Mouse (Mus musculus): Measurements from ENCODE around the gene Samd8. TPM values are rescaled to one million over a fixed set of nuclear protein-coding genes. Genes with fewer than 3 reads are reported as not detected.

Gene Samd8
- polyA plus RNA-seq, 1 experiment from 2014 or later = 13.7 TPM

DNA sequence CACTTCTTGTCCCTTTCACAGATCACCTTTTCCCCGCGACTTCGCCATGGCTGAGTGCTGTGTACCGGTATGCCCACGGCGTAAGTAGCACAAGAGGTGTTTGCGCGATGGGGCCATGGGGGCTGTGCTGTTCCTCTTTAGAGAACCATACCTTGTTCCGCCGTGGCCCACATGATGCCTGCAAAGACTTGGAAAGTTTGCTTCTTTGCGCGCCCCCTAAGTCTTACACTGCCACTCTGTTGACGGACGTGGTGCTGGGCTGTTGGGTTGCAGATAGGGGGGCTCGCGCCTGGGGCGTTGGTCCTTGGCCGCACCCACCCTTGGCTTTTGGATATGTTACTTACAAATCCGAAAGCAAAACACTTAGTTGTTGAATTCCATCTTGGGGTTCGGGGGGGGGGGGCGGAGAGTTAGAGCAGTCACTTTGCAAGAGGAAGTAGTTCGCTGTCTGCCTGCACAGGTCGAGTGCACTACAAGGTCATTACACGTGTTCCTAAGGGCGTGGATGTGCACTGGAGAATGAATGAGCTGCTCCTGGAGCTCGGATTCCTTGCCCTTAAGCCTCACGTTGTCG is 81.6 kb downstream of the Samd8 start:
- peak; percentile 1; the same call in 1 of the 2 replicates for ATAC-seq (ENCODE audit: low read depth)
- Histone ChIP-seq H3K27me3 (replicated peaks; ENCODE audit: control insufficient read depth, insufficient read depth, low read length) (no peaks in the 10 kb centered on the region), H3K36me3 (ENCODE audit: control insufficient read depth, insufficient read depth, low read length) (peaks cover 32% of the 10 kb centered on the region), H3K27ac (replicated peaks; ENCODE audit: low read depth, low read length) (peak overlapping the region; percentile 94), H3K4me3 (ENCODE audit: low read depth, low read length) (peak overlapping the region; percentile 93), H3K4me1 (ENCODE audit: control insufficient read depth, insufficient read depth, low read length) (peaks cover 11% of the 10 kb centered on the region; the same call in 1 of the 2 replicates), H3K9ac (ENCODE audit: low read depth, low read length) (peak overlapping the region; percentile 94), H3K4me2 (ENCODE audit: low read depth, low read length) (peak overlapping the region; percentile 88), H3K9me3 (ENCODE audit: control insufficient read depth, low read length) (no peaks in the 10 kb centered on the region)
- DNase-seq (ENCODE audit: low spot score) = no peak
- under 1% methylated on average over 27 of the region's 28 CpGs for WGBS

DNA sequence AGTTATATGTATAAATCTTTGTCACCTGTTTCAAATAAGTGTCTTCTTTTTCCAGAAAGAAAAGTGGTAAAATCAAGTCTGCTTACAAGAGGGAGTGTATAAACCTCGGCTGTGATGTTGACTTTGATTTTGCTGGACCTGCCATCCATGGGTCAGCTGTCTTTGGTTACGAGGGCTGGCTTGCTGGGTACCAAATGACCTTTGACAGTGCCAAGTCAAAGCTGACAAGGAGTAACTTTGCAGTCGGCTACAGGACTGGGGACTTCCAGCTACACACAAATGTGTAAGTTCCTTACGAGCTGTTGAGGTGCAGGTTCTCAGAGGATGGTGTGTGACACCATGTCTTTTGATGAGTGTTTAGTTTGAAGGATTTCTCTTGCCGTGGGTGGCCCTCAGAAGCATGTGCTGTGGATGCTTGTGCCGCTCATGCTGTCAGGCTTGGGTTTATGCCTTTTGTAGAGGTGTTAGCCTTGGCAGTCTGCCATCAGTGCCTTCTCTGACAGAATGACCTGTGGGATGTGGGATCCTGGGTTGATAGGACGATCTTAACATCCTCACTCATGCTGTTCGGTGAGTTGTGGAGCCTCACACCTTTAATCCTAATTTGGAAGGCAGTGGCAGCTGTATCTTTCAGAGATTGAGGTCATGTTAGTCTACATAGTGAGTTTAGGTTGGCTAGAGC is 88.1 kb downstream of the Samd8 start:
- Histone ChIP-seq H3K4me1 (ENCODE audit: control insufficient read depth, insufficient read depth, low read length) (no peaks in the 10 kb centered on the region), H3K36me3 (ENCODE audit: control insufficient read depth, insufficient read depth, low read length) (peaks cover 96% of the 10 kb centered on the region)
- 84% methylated on average over 8 of the region's 8 CpGs for WGBS

DNA sequence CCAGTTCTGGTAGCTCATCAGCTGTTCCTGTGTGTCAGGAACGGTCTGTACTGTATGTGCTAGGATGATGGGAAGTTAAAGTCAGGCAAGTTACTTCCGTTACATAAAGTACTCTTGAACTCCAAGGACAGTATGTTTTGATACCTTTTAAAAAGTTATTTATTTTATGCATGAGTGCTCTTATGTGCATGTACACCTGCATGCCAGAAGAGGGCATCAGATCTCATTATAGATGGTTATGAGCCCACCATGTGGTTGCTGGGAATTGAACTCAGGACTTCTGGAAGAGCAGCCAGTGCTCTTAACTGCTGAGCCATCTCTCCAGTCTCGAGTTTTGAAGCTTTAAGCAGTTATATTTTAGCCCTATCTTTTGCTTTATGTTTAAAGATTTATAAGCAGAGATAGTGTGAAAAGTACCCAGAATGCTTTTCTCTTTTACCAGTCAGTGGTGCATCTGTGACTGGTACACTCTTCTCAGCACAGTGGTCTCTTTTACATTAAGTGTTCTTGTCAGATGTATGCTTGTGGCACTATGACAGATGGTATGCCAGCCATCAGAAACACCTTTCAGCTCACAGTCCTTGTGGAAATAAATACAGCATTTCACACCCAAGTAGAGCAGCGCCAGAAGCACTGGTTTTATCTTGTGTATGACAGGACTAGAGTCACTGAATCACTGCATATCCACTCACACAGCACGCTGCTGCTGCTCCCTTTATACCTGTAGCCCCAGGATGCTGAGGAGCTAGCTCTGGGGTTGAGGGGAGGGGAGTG is 91.7 kb downstream of the Samd8 start:
- H3K36me3 ChIP-seq (ENCODE audit: control insufficient read depth, insufficient read depth, low read length) = peaks cover 97% of the 10 kb centered on the region

More for the DNA sequence above, 88.1 kb downstream of the Samd8 start:
- H3K9ac ChIP-seq (ENCODE audit: low read depth, low read length) = no peak overlapping the region
- ATAC-seq (ENCODE audit: low read depth) (no peak), DNase-seq (ENCODE audit: low spot score) (no peak)
- no peak overlapping the region for H3K4me2 ChIP-seq (ENCODE audit: low read depth, low read length)
- no peak overlapping the region for H3K4me3 ChIP-seq (ENCODE audit: low read depth, low read length)
- no peaks in the 10 kb centered on the region for H3K9me3 ChIP-seq (ENCODE audit: control insufficient read depth, low read length)
- H3K27me3 ChIP-seq (replicated peaks; ENCODE audit: control insufficient read depth, insufficient read depth, low read length) = no peaks in the 10 kb centered on the region
- no peak overlapping the region for H3K27ac ChIP-seq (replicated peaks; ENCODE audit: low read depth, low read length)

DNA sequence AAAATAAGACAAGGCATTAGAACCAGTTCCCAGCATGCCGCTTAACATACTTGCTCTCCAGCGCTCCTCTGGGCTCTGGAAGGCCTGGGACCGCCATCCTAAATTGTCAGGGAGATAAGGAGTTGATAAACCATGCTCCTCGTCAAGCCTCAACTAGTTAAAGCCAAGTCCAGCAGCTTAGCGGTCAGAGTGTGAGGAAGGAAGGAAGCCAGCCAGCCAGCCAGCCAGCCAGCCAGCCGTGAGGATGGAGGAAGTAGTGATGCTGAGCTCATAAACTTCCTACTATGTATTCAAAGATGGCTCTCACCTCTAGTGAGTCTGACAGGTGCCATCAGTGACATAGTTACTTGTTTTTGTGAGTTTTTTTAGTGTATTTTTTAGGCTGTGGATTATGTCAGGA is 92.9 kb downstream of the Samd8 start:
- 84% methylated on average over 6 of the region's 6 CpGs for WGBS
- Histone ChIP-seq H3K4me2 (ENCODE audit: low read depth, low read length) (no peak overlapping the region), H3K9ac (ENCODE audit: low read depth, low read length) (no peak overlapping the region), H3K9me3 (ENCODE audit: control insufficient read depth, low read length) (no peaks in the 10 kb centered on the region), H3K36me3 (ENCODE audit: control insufficient read depth, insufficient read depth, low read length) (peaks cover 84% of the 10 kb centered on the region), H3K4me1 (ENCODE audit: control insufficient read depth, insufficient read depth, low read length) (peaks cover 8% of the 10 kb centered on the region; the same call in 1 of the 2 replicates), H3K4me3 (ENCODE audit: low read depth, low read length) (no peak overlapping the region), H3K27me3 (replicated peaks; ENCODE audit: control insufficient read depth, insufficient read depth, low read length) (no peaks in the 10 kb centered on the region), H3K27ac (replicated peaks; ENCODE audit: low read depth, low read length) (no peak overlapping the region)
- DNase-seq (ENCODE audit: low spot score) (no peak), ATAC-seq (ENCODE audit: low read depth) (no peak)

More for the DNA sequence above, 91.7 kb downstream of the Samd8 start:
- WGBS = 88% methylated on average over 5 of the region's 5 CpGs
- no peaks in the 10 kb centered on the region for H3K9me3 ChIP-seq (ENCODE audit: control insufficient read depth, low read length)
- no peaks in the 10 kb centered on the region for H3K27me3 ChIP-seq (replicated peaks; ENCODE audit: control insufficient read depth, insufficient read depth, low read length)
- H3K27ac ChIP-seq (replicated peaks; ENCODE audit: low read depth, low read length) = no peak overlapping the region
- no peak overlapping the region for H3K4me3 ChIP-seq (ENCODE audit: low read depth, low read length)
- ATAC-seq (ENCODE audit: low read depth) (no peak), DNase-seq (ENCODE audit: low spot score) (no peak)
- H3K9ac ChIP-seq (ENCODE audit: low read depth, low read length) = no peak overlapping the region
- no peak overlapping the region for H3K4me2 ChIP-seq (ENCODE audit: low read depth, low read length)
- H3K4me1 ChIP-seq (ENCODE audit: control insufficient read depth, insufficient read depth, low read length) = peaks cover 2% of the 10 kb centered on the region; the same call in 1 of the 2 replicates

DNA sequence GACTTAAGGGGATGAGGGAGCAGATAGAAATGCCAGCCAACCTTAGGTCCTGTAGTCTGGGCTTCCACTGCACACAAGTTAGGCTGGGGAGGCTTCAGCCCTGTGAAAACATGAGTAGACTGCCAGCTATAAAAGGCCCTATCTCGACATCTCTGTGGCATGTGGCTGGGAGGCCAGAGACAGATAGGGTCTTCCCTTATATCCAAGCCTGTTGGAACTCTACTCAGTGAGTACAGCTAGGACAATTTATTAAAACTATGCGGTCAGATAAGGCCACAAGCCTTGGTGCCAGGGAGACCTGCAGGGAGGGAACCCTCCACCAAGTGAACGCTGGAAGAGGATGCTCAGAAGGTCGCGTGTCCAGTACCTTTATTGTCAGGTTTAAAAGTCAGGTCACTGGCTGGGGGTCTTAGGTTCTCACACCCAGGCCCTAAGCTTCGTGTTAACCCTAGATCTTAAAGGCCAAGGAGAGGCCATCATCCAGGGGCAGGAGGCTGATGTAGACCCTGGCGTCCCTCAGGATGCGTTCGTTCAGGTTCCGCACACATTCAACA is 96.6 kb downstream of the Samd8 start:
- no peak overlapping the region for H3K27ac ChIP-seq (replicated peaks; ENCODE audit: low read depth, low read length)

DNA sequence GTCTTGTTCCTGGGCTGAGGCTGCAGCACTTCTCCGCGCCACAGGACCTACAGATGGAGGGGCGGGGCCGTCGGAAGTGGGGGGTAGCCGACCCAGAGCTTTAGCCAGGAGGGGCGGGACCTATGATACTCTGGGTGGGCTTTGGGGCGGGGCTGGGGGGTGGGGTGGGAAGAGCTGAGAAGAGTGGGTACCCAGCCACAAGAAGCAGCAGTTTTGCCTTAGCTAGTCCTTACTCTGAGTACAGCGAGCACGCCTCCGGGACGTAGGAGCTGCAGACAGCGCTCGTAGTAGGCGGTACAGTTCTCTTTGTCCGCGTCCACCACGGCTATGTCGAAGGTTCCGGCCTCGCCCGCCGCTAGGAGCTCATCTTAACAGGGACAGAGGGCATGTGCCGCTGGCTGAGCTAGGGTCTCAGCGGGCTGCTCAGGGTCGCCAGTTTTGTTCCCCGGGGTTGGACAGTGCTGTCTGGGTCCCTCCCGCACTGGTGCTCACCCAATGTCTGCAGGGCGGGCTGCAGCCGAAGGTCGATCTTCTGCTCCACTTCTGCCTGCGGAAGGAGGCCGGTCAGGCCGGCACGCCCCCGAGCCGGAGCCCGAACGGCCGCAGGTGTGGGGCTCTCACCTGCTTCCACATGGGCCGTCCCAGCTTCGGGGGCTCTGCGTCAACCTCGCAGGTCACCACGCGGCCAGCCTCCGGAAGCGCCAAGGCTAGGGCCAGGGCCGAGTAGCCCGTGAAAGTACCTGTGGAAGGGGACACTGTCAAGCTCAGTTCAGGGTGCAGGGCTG is 97.2 kb downstream of the Samd8 start:
- H3K9me3 ChIP-seq (ENCODE audit: control insufficient read depth, low read length) = no peaks in the 10 kb centered on the region
- ATAC-seq (ENCODE audit: low read depth) (peak; percentile 70), DNase-seq (ENCODE audit: low spot score) (peak; percentile 91)
- peak overlapping the region; percentile 81 for H3K4me3 ChIP-seq (ENCODE audit: low read depth, low read length)
- no peaks in the 10 kb centered on the region for H3K27me3 ChIP-seq (replicated peaks; ENCODE audit: control insufficient read depth, insufficient read depth, low read length)
- peaks cover 41% of the 10 kb centered on the region for H3K36me3 ChIP-seq (ENCODE audit: control insufficient read depth, insufficient read depth, low read length)
- H3K9ac ChIP-seq (ENCODE audit: low read depth, low read length) = peak overlapping the region; percentile 78
- peak overlapping the region; percentile 71 for H3K27ac ChIP-seq (replicated peaks; ENCODE audit: low read depth, low read length)
- 0% methylated on average over 39 of the region's 50 CpGs for WGBS
- peaks cover 8% of the 10 kb centered on the region; the same call in 1 of the 2 replicates for H3K4me1 ChIP-seq (ENCODE audit: control insufficient read depth, insufficient read depth, low read length)
- peak overlapping the region; percentile 100 for H3K4me2 ChIP-seq (ENCODE audit: low read depth, low read length)

More for the DNA sequence above, 96.6 kb downstream of the Samd8 start:
- 23% methylated on average over 10 of the region's 10 CpGs for WGBS
- DNase-seq (ENCODE audit: low spot score) (no peak), ATAC-seq (ENCODE audit: low read depth) (no peak)
- H3K9me3 ChIP-seq (ENCODE audit: control insufficient read depth, low read length) = no peaks in the 10 kb centered on the region
- H3K36me3 ChIP-seq (ENCODE audit: control insufficient read depth, insufficient read depth, low read length) = peaks cover 48% of the 10 kb centered on the region
- peaks cover 8% of the 10 kb centered on the region; the same call in 1 of the 2 replicates for H3K4me1 ChIP-seq (ENCODE audit: control insufficient read depth, insufficient read depth, low read length)
- H3K4me3 ChIP-seq (ENCODE audit: low read depth, low read length) = peak overlapping the region; percentile 81
- H3K4me2 ChIP-seq (ENCODE audit: low read depth, low read length) = peak overlapping the region; percentile 100
- H3K27me3 ChIP-seq (replicated peaks; ENCODE audit: control insufficient read depth, insufficient read depth, low read length) = no peaks in the 10 kb centered on the region
- 0 out of 2 replicates have a peak overlapping the region, but pooled peaks have one; percentile 78 for H3K9ac ChIP-seq (ENCODE audit: low read depth, low read length)

Data from embryonic facial prominence, embryonic 14.5 days (tissue).